Mouse (Mus musculus) midbrain, embryonic 11.5 days (tissue): ENCODE data around the gene Il21r. TPM values are rescaled to one million over a fixed set of nuclear protein-coding genes. Genes with fewer than 3 reads are reported as not detected.

Experiments used
- ATAC-seq: fragments of 200-750 bp; cut with Nextera tagmentation; 2 replicates; pipeline ENCODE4 v1.8.0; 2017; ENCODE audit warnings: moderate TSS enrichment, moderate library complexity; ENCODE audit not compliant: low FRiP score
- DNase-seq: peaks from one replicate; pipeline ENCODE4 v3.0.0; 2015; ENCODE audit warnings: low spot score; ENCODE audit errors: missing footprints
- H3K27ac ChIP-seq: fragments of 300-500 bp; sonication (generic); 2 replicates; pipeline ENCODE4 v1.5.1; 2014; ENCODE audit warnings: low read depth, low read length
- H3K27me3 ChIP-seq: fragments of 300-500 bp; sonication (generic); 2 replicates; pipeline ENCODE4 v1.6.1; 2014; ENCODE audit warnings: mild to moderate bottlenecking, low read length, moderate library complexity, mixed read lengths; ENCODE audit not compliant: control insufficient read depth, insufficient read depth
- H3K36me3 ChIP-seq: fragments of 300-500 bp; sonication (generic); 2 replicates; pipeline ENCODE4 v1.6.1; 2014; ENCODE audit warnings: mild to moderate bottlenecking, low read length, moderate library complexity, mixed read lengths; ENCODE audit not compliant: control insufficient read depth, insufficient read depth
- H3K4me1 ChIP-seq: fragments of 300-500 bp; sonication (generic); 2 replicates; pipeline ENCODE4 v1.6.1; 2014; ENCODE audit warnings: low read length; ENCODE audit not compliant: control insufficient read depth, insufficient read depth
- H3K4me2 ChIP-seq: fragments of 300-500 bp; sonication (generic); 2 replicates; pipeline ENCODE4 v1.6.1; 2014; ENCODE audit warnings: mild to moderate bottlenecking, moderate library complexity
- H3K4me3 ChIP-seq: fragments of 300-500 bp; sonication (generic); 2 replicates; pipeline ENCODE4 v1.5.1; 2014; ENCODE audit warnings: low read depth, low read length
- H3K9ac ChIP-seq: fragments of 300-500 bp; sonication (generic); 2 replicates; pipeline ENCODE4 v1.6.1; 2014; ENCODE audit warnings: low read length
- H3K9me3 ChIP-seq: fragments of 300-500 bp; sonication (generic); 2 replicates; pipeline ENCODE4 v1.6.1; 2016; ENCODE audit warnings: low read length; ENCODE audit not compliant: control insufficient read depth
- WGBS: fragments of 180-500 bp; shearing (Covaris S2); extraction: QIAGEN DNeasy Blood & Tissue Kit; methylation state at CpG from one replicate; pipeline ENCODE4 v1.1.7; 2014; 5-methylcytosine and 5-hydroxymethylcytosine counted together
- polyA plus RNA-seq: library from polyadenylated mRNA; unstranded; fragments of >200 nt; fragmentation: Nextera tagmentation; extraction: Ambion mirVana; gene quantifications from 2 replicates; pipeline ENCODE4 v1.2.1, GENCODE M21; 2014

The Il21r gene
- polyA plus RNA-seq, 1 experiment from 2014 or later: 0.36 TPM

DNA sequence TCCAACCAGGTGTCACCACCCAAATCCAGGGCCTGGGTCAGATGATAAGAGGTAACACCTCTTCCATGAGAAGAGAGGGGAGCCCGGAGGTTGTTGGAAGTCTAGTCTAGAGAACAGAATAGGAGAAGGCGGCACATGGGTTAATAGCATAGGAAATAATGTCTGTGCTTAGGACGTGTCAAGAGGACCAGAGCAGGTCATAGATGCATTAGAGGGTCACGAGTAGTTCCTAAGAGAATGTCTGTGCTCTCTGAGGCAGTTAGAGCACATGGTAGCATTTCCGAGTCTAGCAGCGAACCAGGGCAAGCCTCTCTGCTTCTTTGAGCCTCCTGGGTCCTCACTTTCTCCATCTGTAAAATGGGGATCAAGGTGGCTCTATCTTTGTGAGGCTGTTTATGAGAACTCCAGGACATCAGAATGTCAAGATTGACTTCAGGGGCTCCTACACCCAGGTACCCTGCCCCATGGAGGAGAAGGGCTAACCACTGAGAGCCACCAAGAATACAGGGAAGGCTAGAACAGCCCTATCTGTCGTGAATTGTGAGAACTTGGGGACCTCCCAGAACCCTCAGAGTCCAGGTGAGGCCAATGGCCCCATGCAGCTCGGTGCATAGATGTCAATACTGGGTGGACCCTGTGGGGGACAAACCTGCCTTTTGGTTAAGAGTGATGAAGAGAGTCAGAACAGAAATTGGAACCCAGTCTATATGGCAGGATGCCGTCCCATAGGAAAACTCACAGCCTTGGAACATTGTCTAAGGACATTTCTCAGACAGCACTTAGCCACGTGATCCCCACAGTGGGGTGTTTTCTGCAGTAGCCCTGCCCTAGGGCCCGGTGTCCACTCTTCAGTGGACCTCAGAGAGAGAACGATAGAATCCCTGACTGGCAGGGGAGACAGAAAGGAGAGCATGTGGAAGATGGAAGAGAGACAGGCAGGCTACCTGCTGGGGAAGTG is 1.4 kb downstream of the Il21r start:
- Histone ChIP-seq H3K27me3 (no peaks in the 10 kb centered on the region), H3K27ac (no peak overlapping the region), H3K4me3 (no peak overlapping the region), H3K4me2 (no peak overlapping the region), H3K9ac (no peak overlapping the region), H3K9me3 (no peaks in the 10 kb centered on the region), H3K36me3 (no peaks in the 10 kb centered on the region), H3K4me1 (no peaks in the 10 kb centered on the region)
- DNase-seq: no peak
- ATAC-seq: no peak
- 85% methylated on average over 12 of the region's 12 CpGs for WGBS

DNA sequence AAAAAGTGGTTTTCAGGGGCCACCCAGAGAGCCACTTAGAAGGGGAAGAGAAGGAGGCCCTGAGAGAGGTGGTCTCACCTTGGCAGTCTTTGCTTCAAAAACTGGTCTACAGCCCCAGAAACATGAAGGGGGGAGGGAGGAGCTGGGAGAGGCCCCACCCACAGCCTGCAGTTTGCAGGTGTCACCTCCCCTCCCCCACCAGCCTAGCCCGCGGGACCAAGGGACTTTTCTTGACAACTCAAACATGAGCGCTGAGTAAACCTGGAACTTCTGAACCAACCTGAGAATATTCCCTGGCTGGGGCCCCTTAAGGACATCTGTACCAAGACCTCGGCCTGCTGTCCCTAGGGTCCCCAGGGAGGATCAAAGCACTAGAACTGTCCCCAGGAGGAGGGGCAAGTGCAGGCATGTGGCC is 2.5 kb downstream of the Il21r start:
- Histone ChIP-seq H3K36me3 (no peaks in the 10 kb centered on the region), H3K9me3 (no peaks in the 10 kb centered on the region), H3K27ac (no peak overlapping the region), H3K4me3 (no peak overlapping the region), H3K9ac (no peak overlapping the region), H3K4me2 (no peak overlapping the region), H3K4me1 (no peaks in the 10 kb centered on the region), H3K27me3 (no peaks in the 10 kb centered on the region)
- no peak for DNase-seq
- no peak for ATAC-seq
- WGBS: 70% methylated on average over 4 of the region's 4 CpGs

DNA sequence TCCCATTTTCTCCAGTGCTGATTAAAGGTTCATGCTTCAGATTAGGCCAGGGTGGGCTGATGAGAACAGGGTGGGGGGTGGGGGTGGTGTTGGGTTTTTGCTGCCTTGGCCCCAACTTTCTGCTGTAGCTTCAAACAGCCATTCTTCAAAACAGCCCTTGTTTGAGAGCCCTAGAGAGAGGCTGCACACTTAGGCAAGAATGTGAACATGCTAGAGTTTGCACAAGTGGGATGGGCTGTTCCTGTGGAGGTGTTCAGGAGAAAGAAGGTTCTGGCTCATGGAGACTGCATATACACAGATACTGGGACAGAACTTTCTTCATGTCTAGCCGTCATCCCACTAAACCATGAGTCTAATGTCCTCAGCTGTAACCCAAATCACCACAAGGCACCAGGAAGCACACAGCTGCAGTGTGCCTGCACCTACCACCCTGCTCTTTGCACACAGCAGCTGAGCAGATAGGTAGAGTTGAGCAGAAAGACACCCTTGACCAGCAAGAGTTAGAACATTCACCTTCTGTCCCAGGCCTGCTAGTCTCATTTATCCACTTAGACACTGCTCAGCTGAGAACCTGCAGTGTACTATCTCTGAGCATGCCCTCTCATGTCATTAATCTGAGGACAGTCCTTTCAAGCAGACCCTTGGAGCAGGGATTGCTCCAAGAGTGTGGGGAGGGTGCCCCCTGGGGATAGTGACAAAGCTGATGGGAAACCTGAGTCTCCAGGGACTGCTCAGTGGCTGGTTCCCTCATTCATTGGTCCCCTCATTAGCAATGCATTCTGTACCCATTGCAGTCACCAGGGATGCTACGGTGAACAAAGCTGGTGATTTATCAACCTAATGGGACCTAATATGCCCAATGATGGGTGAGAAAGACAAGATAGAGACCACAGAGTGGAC is 3.3 kb downstream of the Il21r start:
- no peaks in the 10 kb centered on the region for H3K36me3 ChIP-seq
- H3K4me3 ChIP-seq: no peak overlapping the region
- H3K27me3 ChIP-seq: no peaks in the 10 kb centered on the region
- WGBS: 72% methylated on average over 2 of the region's 2 CpGs
- no peak for ATAC-seq
- no peak overlapping the region for H3K27ac ChIP-seq
- no peaks in the 10 kb centered on the region for H3K9me3 ChIP-seq
- H3K4me2 ChIP-seq: no peak overlapping the region
- peak; percentile 26 for DNase-seq
- no peaks in the 10 kb centered on the region for H3K4me1 ChIP-seq
- H3K9ac ChIP-seq: no peak overlapping the region

DNA sequence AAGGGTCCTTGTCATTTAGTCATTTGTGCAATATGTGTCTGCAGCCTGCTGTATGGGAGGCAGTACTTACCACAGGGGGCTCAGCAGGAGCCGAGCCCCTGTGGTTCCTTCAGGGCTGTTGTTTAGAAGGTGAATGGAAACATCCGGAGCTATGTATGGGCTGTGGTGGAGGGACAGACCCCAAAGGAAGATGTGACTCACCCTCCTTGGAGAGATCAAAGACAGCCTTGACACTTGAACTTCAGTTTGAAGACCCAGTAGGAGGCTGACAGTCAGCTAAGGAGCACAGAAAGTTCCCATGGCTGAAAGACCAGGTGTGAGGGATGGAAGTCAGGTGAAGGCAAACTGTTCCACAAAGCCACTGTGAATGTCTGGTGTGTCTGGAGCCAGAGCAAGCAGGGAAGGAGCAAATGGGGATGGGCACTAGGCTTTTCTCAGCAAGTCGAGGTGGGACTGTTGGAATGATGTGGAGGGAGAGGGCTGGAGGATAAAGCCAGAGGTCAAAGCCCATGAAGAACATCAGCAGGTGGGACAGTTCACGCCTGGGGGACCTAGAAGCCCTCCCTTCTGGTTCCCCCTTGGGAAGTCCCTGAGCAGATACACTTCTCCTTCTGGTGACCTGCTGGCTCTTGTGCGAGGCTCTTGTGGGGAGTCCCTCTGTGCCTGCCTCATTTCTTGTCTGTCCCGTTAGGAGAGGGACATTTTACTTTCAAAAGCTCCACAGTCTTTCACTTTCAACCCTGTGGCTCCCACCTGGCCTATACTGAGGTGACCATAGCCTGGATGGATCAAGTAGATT is 4.4 kb downstream of the Il21r start:
- H3K9me3 ChIP-seq: no peaks in the 10 kb centered on the region
- 60% methylated on average over 6 of the region's 6 CpGs for WGBS
- no peak overlapping the region for H3K9ac ChIP-seq
- no peak for ATAC-seq
- H3K36me3 ChIP-seq: no peaks in the 10 kb centered on the region
- H3K4me2 ChIP-seq: no peak overlapping the region
- no peak overlapping the region for H3K27ac ChIP-seq
- H3K4me1 ChIP-seq: no peaks in the 10 kb centered on the region
- no peak overlapping the region for H3K4me3 ChIP-seq
- peak; percentile 19 for DNase-seq
- H3K27me3 ChIP-seq: no peaks in the 10 kb centered on the region

DNA sequence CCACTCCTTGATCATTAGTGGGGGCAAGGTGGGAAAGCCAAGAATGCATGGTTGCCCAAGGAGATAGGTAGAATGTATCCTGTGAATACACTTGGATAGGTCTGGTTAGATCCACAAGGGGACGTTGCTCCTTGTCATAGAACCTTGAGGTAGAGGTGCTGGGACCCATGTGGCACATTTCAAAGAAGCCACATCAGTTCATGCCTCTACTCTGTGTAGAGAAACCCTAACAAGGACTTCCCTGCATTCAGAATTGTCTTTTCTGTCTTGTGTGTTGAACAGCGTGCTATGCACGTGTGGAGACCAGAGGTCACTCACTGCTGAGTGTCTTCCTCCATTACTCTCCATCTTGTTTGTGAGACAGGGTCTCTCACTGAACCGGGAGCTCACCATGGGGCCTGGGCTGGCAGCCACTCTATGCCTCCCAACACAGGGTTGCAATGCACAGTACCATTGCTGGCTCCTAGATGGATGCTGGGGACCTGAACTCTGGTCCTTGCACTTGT is 5.0 kb downstream of the Il21r start:
- no peak overlapping the region for H3K4me3 ChIP-seq
- H3K9me3 ChIP-seq: no peaks in the 10 kb centered on the region
- H3K36me3 ChIP-seq: no peaks in the 10 kb centered on the region
- H3K4me2 ChIP-seq: no peak overlapping the region
- 90% methylated on average over 4 of the region's 4 CpGs for WGBS
- ATAC-seq (no peak), DNase-seq (no peak)
- no peaks in the 10 kb centered on the region for H3K4me1 ChIP-seq
- no peak overlapping the region for H3K27ac ChIP-seq
- H3K27me3 ChIP-seq: no peaks in the 10 kb centered on the region
- H3K9ac ChIP-seq: no peak overlapping the region

DNA sequence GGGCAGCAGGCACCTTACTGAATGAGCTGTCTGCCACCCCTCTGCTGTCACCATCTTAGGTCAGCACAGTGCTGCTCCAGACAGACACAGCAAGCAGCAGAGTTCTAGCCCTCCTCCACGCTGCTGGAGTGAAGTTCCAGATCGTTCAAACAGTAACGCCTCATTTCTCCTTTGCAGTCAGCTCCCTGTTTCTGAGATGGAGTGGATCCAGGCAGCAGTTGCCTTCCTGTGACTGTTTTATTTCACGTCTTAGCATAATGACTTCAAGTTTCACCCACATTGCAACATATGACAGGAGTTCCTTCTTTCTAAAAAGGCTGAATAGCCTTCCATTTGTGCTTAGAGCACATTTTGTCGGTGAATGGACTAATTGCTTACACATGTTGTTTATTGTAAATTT is 10.3 kb downstream of the Il21r start:
- no peaks in the 10 kb centered on the region for H3K4me1 ChIP-seq
- no peak for DNase-seq
- no peaks in the 10 kb centered on the region for H3K36me3 ChIP-seq
- no peak overlapping the region for H3K4me2 ChIP-seq
- WGBS: 90% methylated on average over 5 of the region's 5 CpGs
- no peaks in the 10 kb centered on the region for H3K27me3 ChIP-seq
- H3K4me3 ChIP-seq: no peak overlapping the region
- ATAC-seq: no peak
- no peaks in the 10 kb centered on the region for H3K9me3 ChIP-seq
- no peak overlapping the region for H3K9ac ChIP-seq
- no peak overlapping the region for H3K27ac ChIP-seq

DNA sequence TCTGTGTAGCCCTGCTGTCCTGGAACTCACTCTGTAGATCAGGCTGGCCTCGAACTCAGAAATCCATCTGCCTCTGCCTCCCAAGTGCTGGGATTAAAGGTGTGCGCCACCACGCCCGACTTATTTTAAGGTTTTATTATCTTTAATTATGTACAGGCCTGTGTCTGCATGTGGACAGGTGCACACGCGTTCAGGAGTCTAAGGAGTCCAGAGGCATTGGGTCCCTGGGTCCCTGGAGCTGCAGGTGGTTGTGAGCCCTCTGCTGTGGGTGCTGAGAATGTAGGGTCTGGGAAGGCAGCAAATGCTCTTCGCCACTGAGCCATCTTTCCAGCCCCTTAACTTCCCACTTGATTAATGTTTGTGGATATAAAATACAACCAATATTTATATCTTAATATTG is 12.2 kb downstream of the Il21r start:
- ATAC-seq: no peak
- Histone ChIP-seq H3K4me2 (no peak overlapping the region), H3K9ac (no peak overlapping the region), H3K4me1 (no peaks in the 10 kb centered on the region), H3K27me3 (no peaks in the 10 kb centered on the region), H3K36me3 (no peaks in the 10 kb centered on the region), H3K4me3 (no peak overlapping the region), H3K27ac (no peak overlapping the region), H3K9me3 (no peaks in the 10 kb centered on the region)
- no peak for DNase-seq
- 92% methylated on average over 7 of the region's 7 CpGs for WGBS

DNA sequence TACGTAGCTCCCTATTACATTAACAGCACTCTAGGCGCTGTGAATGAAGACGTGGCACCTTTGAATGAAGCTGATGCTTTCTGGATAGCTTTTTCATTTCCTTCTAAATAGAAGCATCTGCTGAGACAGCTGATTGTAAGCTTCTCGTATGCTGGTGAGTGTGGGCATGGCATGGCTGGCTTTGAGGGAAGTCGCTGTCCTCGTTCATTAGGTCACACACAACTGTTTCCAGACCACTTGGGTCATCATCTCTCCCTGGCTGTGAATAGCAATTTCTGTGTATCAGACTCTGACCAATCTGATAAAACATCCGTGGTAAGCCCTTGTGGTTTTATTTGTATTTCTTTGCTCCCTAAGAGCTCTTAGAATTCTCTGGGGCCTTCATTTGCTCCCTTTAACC is 14.8 kb downstream of the Il21r start:
- Histone ChIP-seq H3K4me2 (no peak overlapping the region), H3K36me3 (no peaks in the 10 kb centered on the region), H3K27me3 (no peaks in the 10 kb centered on the region), H3K4me3 (no peak overlapping the region), H3K9me3 (no peaks in the 10 kb centered on the region), H3K9ac (no peak overlapping the region), H3K27ac (no peak overlapping the region), H3K4me1 (no peaks in the 10 kb centered on the region)
- 83% methylated on average over 7 of the region's 7 CpGs for WGBS
- DNase-seq (no peak), ATAC-seq (no peak)
